Mouse (Mus musculus) heart, postnatal 10 days (tissue): ENCODE data around the gene Nt5e. TPM values are rescaled to one million over a fixed set of nuclear protein-coding genes. Genes with fewer than 3 reads are reported as not detected.

Source experiments
- DNase-seq, 2 experiments: peaks; one replicate each; pipeline ENCODE4 v3.0.0; 2021
- intact Hi-C: fragments of 180-260 bp; cut with DNase I; formaldehyde crosslinking; loops from one replicate; pipeline ENCODE4 v1.15.1; 2025
- total RNA-seq, 2 experiments: library from RNA; stranded (reverse); gene quantifications; 2 replicates each; pipeline ENCODE4 v1.2.3; 2021

Nt5e gene
- total RNA-seq, 2 experiments from 2014 or later = 11.6 to 12.5 TPM

DNA sequence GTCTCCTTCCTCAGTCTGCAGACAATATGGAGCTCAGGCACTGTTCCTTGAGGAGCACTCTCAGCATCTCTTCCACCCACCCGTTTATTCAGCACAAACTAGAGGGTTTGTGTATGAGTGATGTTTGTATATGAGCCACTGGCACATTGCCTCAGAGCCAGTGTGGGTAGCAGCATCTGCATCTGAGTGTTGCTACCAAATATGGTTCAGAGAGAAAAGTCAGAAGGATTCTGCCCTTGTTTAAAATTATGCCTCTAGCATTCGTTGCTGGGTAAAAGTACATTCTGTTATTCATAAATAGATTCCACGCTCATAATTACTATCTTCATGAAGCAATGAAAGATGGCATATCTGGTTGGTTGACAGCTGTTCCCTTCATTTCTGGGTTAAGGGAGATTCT lies 15.7 kb downstream of the Nt5e start:
- intact Hi-C loops = no loop called here

DNA sequence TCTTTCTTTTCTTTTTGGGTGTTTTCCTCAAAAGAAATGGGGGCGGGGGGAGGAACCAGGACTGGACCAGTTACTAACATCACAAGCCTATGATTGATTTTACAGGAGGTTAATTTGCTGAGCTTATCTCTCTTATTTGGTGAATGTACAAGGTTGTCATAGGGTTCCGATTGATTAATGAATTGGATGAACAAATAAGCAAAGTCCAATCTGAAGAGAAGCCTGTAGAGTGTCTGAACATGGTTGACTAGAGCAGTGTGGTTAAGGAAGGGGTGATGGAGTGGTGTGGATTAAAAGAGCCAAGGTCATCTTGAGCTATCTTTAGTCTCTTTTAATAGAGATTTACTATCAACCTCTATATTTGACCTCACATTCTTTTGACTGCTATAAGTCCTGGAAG lies 17.4 kb downstream of the Nt5e start:
- DNase-seq = no peak
- intact Hi-C loops = no loop called here

More for the DNA sequence above, 15.7 kb downstream of the Nt5e start:
- no peak for DNase-seq

DNA sequence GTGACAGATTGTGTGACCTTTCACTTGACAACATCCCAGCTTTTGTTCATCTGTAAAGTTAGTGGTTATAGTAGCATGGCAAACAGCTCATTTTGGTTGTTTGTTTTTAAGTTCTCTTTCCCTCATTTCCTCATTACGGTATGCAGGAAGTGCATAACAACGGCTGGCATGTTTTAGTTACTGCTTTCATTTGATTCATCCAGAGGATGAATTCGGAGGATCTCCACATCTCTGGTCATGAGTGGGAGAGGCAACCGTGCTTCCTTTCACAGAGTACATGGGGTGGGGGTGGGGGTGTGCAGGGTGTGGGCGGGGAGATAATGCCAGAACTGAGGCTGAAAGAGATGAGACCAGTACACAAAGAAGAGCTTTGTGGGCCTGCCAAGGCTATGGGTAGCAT lies 19.9 kb downstream of the Nt5e start:
- intact Hi-C loops = loop anchor here (5.0 kb wide), 1 partner anchor 90 kb away; no protein-coding TSS in a partner anchor
- DNase-seq = no peak

GRCm38 (mm10) chr9:88348623-88349022 lies 21.6 kb downstream of the Nt5e start:
- no peak for DNase-seq
- intact Hi-C loops = loop anchor here (5.0 kb wide), 1 partner anchor 91 kb away; no protein-coding TSS in a partner anchor

DNA sequence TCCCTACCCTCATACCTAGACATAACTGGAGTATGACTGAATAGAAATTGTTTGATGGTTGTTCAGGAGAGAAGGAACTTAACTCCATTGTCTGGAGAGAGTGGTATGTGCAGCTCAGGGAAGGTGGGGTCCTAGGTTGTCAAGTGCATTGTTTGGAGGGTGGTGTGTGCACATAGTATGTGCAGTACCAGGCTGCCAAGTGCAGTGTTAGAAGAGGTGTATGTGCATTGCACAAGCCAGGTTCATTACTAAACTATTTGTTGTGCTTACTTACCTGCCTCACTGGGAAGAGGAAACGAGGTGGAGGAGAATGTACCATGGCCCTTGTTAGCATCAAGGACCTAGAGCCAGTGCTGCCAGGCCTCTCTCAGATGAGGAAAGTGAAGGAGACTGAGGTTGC lies 23.3 kb downstream of the Nt5e start:
- intact Hi-C loops = no loop called here
- no peak for DNase-seq

- no peak for DNase-seq
- intact Hi-C loops = no loop called here
These were observed 24.2 kb downstream of the Nt5e start for GRCm38 (mm10) chr9:88351163-88351562.

- intact Hi-C loops = no loop called here
- no peak for DNase-seq
These were observed 25.7 kb downstream of the Nt5e start for GRCm38 (mm10) chr9:88352741-88353140.

DNA sequence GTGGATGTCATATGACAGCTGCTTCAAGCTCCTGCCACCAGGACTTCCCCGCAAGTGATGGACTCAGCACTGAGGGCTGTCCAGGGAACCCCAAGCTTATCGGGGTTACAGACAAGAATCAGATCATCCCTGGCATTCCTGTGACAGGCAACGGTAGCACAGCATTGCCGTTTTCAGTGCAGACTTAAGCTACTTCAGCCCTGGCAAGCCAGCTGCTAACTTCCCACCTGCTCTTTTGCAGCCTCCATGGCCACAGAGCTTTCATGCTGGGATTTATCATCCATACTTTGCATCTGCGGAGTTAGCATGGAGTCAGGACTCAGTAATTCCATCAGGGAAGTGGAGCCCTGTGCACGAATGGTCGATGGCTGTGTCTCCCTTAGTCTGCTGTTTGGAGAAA lies 26.5 kb downstream of the Nt5e start:
- intact Hi-C loops = no loop called here

GRCm38 (mm10) chr9:88357173-88357572 lies 30.2 kb downstream of the Nt5e start:
- no peak for DNase-seq
- intact Hi-C loops = no loop called here

More for the DNA sequence above, 26.5 kb downstream of the Nt5e start:
- no peak for DNase-seq

DNA sequence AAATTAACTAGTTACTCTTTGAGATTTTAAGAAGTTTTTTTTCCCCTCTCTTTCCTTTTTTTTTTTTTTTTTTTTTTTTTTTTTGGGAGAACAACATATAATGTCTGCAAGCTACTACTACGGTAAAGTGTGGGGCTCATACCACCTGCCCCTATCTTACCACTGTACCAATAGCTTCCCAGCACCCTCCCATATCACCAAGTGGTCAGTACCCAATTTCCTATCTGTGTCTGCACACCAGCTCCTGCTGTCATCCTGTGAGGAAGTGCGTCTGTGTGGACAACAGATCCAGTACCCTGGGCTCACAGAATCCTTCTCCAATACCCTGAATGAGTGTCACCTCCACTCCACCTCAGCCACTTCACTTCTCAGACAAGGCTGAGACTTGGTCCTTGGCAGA lies 32.1 kb downstream of the Nt5e start:
- intact Hi-C loops = no loop called here
- DNase-seq = no peak

GRCm38 (mm10) chr9:88361211-88361909 lies 34.4 kb downstream of the Nt5e start:
- intact Hi-C loops = loop anchor here (5.0 kb wide), 1 partner anchor 34 kb away; the partner anchor contains the start of gene Nt5e
- peak; percentile 54 to 62 for DNase-seq

- peak; percentile 13 to 31 for DNase-seq
- intact Hi-C loops = loop anchor here (2.0 to 5.0 kb wide), 2 partner anchors 35 to 121 kb away; partner anchors contain the start of gene Nt5e
These were observed 35.3 kb downstream of the Nt5e start for GRCm38 (mm10) chr9:88362055-88362850.

DNA sequence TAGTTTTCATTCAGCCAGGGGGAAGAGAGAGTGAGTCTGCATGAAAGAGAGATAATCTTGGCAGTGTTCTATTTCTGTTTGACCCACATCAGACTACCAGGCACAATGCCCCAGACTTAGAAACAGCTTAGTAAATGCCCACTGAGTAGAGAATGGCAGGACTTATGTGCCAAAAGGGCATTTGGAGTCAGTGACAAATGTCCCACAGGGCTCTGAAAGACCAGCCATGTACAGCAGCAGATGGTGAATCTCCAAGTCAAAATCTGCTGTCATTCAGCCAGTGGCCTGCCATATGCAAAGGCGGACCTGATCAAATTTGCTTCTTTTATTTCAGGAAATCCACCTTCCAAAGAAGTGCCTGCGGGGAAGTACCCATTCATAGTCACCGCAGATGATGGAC lies 36.1 kb downstream of the Nt5e start:
- intact Hi-C loops = loop anchor here (2.0 to 5.0 kb wide), 2 partner anchors 36 to 122 kb away; partner anchors contain the start of gene Nt5e
- peak; percentile 27 to 40 for DNase-seq

GRCm38 (mm10) chr9:88366308-88366707 lies 39.3 kb downstream of the Nt5e start:
- DNase-seq = peak; percentile 8 to 24
- intact Hi-C loops = no loop called here

DNA sequence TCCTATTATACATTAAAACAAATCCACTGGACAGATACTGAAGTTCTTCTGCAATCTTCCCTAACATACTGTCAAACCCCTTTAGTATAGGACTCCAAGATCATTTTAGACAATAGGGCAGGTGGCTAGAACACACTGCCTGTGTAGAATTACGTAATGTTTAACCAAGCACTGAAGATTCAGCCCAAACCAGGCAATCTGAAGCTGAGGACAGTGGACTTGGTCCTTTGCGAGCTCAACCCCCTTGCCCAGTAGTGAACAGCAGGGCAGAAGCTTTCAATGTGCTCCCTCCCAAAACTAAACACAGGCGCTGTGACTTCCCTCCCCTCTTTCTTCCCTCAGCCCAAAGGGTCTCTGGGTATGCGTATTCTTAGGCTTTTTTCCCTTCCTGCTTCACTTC lies 39.8 kb downstream of the Nt5e start:
- no peak for DNase-seq
- intact Hi-C loops = no loop called here

GRCm38 (mm10) chr9:88367322-88367721 lies 40.3 kb downstream of the Nt5e start:
- no peak for DNase-seq
- intact Hi-C loops = no loop called here

- DNase-seq = no peak
- intact Hi-C loops = no loop called here
These were observed 40.8 kb downstream of the Nt5e start for GRCm38 (mm10) chr9:88367751-88368150.

- intact Hi-C loops = no loop called here
- no peak for DNase-seq
These were observed 41.5 kb downstream of the Nt5e start for GRCm38 (mm10) chr9:88368476-88368875.

GRCm38 (mm10) chr9:88369666-88370065 lies 42.7 kb downstream of the Nt5e start:
- intact Hi-C loops = no loop called here
- no peak for DNase-seq

- no peak for DNase-seq
- intact Hi-C loops = no loop called here
These were observed 44.2 kb downstream of the Nt5e start for GRCm38 (mm10) chr9:88371201-88371600.

DNA sequence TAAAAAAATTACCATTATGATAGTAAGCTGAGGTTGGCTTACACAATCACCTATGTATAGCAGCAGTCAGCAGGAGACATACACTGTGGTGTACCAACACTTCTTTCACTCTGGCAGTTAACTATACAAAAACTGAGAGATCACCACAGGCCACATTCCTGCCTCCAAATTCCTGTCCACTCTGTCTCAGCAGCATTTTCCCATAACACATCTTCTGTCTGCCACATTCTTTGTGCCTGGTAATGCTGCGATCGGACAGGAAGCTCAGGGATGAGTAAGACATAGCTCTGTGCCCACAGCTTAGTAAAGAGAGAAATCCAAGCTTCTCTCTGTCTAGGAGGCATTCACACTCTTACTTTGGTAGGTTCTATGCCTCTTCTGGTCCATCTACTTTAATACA lies 46.0 kb downstream of the Nt5e start:
- intact Hi-C loops = no loop called here
- no peak for DNase-seq

- no peak for DNase-seq
- intact Hi-C loops = no loop called here
These were observed 50.5 kb downstream of the Nt5e start for GRCm38 (mm10) chr9:88377483-88377882.
